Mouse (Mus musculus): ENCODE data around the gene Keap1. TPM values are rescaled to one million over a fixed set of nuclear protein-coding genes. Genes with fewer than 3 reads are reported as not detected.
"Not testable (repeated sequence)": the region's sequence is repeated elsewhere in the genome, so short reads cannot be mapped to it uniquely, and the experiment has no call there.

Gene Keap1
- polyA plus RNA-seq, 1 experiment: not detected

DNA sequence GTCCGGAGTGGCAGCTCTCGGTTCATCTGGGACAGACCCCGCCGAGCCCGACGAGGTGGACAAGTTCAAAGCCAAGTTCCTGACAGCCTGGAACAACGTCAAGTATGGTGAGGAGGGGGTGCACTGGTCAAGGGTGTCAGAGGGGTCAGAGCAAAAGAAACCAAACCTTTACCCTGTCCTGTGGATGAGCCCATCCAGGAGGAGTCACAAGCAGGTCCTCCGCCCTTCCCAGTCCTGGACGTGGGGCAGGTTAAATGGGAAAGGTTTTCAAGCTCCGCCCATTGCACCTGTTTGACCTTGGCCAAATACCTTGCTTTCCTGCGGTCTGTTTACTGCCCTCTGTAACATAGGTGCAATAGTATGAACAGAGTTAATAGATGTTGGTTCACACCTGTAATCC lies 26.4 kb upstream of the Keap1 start:
- WGBS: 5% methylated on average over 11 of the region's 11 CpGs
- TF ChIP-seq POLR2A (IDR thresholded peaks at IDR 0.05; ENCODE audit: insufficient read depth, low read depth, low read length) (no peak), CTCF (IDR thresholded peaks at IDR 0.05; ENCODE audit: insufficient read depth, low read depth, low read length) (no peak)
- Histone ChIP-seq H3K27ac (ENCODE audit: insufficient read depth, low read depth, low read length) (no peak overlapping the region), H3K4me1 (ENCODE audit: control insufficient read depth, insufficient read depth, low read length) (peaks cover 16% of the 10 kb centered on the region), H3K4me3 (ENCODE audit: insufficient read depth, low read depth, low read length) (peak overlapping the region; percentile 75)

DNA sequence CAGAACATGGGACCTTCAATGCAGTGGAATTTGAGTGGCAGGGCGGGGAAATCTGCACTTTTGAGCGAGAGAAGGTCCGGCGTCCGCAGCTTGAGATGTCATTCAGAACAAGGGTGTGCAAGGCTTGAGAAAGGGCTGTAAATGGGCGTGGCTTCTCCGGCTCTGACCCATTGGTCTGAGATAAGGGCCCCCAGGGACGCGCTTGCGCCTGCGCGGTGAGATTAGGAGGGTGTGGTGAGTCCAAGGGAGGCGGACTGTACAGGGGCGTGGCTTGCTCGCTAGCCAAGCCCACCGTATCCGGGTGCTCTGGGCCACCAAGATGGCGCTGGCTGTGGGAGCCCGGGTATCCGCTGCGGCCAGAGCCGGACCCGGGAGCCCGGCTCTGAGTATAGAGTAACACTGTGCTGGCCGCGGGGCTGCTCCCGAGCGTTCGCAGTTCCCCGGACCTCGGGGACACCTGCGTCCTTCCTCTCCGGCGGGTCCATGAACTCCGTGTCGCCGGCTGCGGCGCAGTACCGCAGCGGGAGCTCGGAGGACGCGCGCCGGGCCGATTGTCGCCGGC lies 25.9 kb upstream of the Keap1 start, which contains the start of gene Atg4d:
TSS of gene Atg4d (plus strand) at position 294 of the 562 bp plus-strand sequence.
- Histone ChIP-seq H3K4me1 (ENCODE audit: control insufficient read depth, insufficient read depth, low read length) (peaks cover 16% of the 10 kb centered on the region), H3K27ac (ENCODE audit: insufficient read depth, low read depth, low read length) (0 out of 2 replicates have a peak within 1 kb of the TSS, but pooled peaks have one; percentile 16), H3K4me3 (ENCODE audit: insufficient read depth, low read depth, low read length) (peak within 1 kb of the TSS; percentile 75)
- WGBS: under 1% methylated on average over 49 of the region's 49 CpGs
- TF ChIP-seq CTCF (IDR thresholded peaks at IDR 0.05; ENCODE audit: insufficient read depth, low read depth, low read length): no peak; the same call in 1 of the 2 replicates
- TF ChIP-seq POLR2A (IDR thresholded peaks at IDR 0.05; ENCODE audit: insufficient read depth, low read depth, low read length): peak; percentile 97

DNA sequence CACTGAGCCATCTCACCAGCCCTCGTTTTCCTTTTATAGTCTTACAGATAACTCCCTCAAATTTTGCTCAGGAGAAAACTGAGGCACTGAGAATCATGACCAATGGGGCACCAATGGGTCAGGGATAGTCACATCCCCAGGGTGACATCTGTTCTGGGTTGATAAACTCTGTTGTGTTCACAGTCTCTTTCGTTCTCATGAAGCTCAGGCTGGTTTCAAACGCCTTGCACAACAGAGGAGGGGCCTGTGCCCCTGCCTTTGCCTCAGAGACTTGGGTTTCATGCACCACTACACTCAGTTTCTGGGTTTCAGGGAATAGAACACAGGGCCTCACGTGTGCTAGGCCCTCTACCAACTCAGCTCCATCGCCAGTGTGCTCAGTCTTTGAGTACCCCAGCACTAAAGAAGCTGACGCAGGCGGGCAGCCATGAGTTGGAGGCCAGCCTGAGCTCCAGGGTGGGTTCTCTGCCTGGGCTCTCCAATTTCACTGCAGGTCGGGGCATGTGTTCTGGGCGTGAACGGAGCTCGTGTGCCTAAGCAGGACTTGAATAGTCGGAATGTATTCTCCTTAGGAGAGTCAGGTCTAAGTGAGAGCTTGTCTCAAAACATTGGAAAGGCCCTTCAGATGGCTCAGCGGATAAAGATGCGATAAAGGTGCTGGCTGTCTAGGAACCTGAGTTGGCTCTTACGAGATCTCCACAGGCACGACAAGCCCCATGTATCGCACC lies 25.3 kb upstream of the Keap1 start:
- H3K27ac ChIP-seq (ENCODE audit: insufficient read depth, low read depth, low read length): 0 out of 2 replicates have a peak overlapping the region, but pooled peaks have one; percentile 16
- peaks cover 16% of the 10 kb centered on the region for H3K4me1 ChIP-seq (ENCODE audit: control insufficient read depth, insufficient read depth, low read length)
- WGBS: 18% methylated on average over 17 of the region's 17 CpGs

DNA sequence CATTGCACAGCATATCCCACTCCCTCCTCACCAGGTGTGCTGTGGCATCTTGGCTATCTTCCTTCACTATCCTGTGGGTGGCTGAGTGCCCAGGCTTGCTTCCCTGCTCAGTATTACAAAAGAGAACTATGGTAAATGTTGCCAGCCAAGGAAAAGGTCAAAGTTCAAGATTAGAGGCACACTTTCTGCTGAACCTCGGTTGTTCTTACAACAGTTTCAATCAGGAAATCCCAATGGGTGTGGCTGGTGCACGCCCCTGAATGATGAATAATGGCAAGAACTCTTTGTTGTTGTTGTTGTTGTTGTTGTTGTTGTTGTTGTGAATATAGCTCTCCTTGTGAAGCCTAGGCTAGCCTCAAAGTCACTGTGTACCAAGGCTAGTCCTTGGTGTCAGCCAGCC lies 22.7 kb upstream of the Keap1 start:
- WGBS: 65% methylated on average over 2 of the region's 2 CpGs
- Histone ChIP-seq H3K4me3 (ENCODE audit: insufficient read depth, low read depth, low read length) (no peak overlapping the region), H3K4me1 (ENCODE audit: control insufficient read depth, insufficient read depth, low read length) (peaks cover 9% of the 10 kb centered on the region), H3K27ac (ENCODE audit: insufficient read depth, low read depth, low read length) (no peak overlapping the region)
- no peak for TF ChIP-seq CTCF (IDR thresholded peaks at IDR 0.05; ENCODE audit: insufficient read depth, low read depth, low read length)
- no peak for TF ChIP-seq POLR2A (IDR thresholded peaks at IDR 0.05; ENCODE audit: insufficient read depth, low read depth, low read length)

More for the DNA sequence above, 25.3 kb upstream of the Keap1 start:
- H3K4me3 ChIP-seq (ENCODE audit: insufficient read depth, low read depth, low read length): peak overlapping the region; percentile 75
- TF ChIP-seq CTCF (IDR thresholded peaks at IDR 0.05; ENCODE audit: insufficient read depth, low read depth, low read length): no peak
- no peak for TF ChIP-seq POLR2A (IDR thresholded peaks at IDR 0.05; ENCODE audit: insufficient read depth, low read depth, low read length)

DNA sequence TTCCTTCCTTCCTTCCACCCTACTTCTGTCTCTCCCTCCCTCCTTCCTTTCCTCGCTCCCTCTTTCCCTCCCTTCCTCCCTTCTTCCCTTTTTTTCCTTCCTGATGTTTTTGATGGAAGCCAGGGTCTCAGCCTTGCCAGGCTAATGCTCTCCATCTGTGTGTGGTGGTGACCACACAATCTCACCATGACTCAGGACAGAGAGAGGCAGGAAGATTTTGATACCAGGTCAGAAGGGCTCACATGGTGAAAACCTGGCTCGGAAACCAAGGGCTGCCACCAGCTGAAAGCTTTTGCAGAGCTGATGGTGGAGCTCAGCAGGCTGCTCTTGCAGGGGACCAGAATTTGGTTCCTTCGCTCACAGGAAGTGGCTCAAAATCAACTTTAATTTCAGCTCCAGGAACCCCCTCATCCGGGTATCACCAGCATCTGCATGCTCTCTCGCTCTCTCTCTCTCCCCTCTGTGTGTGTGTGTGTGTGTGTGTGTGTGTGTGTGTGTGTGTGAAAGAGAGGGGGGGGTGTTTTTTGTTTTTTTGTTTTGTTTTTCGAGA lies 21.4 kb upstream of the Keap1 start:
- H3K4me1 ChIP-seq (ENCODE audit: control insufficient read depth, insufficient read depth, low read length): 0 out of 2 replicates have a peak, but pooled peaks cover 4% of the 10 kb centered on the region
- 79% methylated on average over 6 of the region's 6 CpGs for WGBS
- no peak overlapping the region for H3K27ac ChIP-seq (ENCODE audit: insufficient read depth, low read depth, low read length)
- no peak for TF ChIP-seq CTCF (IDR thresholded peaks at IDR 0.05; ENCODE audit: insufficient read depth, low read depth, low read length)
- TF ChIP-seq POLR2A (IDR thresholded peaks at IDR 0.05; ENCODE audit: insufficient read depth, low read depth, low read length): no peak
- H3K4me3 ChIP-seq (ENCODE audit: insufficient read depth, low read depth, low read length): no peak overlapping the region

GRCm38 (mm10) chr9:21256349-21256748 lies 17.2 kb upstream of the Keap1 start:
- not testable (repeated sequence) for H3K4me1 ChIP-seq (ENCODE audit: control insufficient read depth, insufficient read depth, low read length)
- WGBS: 85% methylated on average over 4 of the region's 4 CpGs

GRCm38 (mm10) chr9:21254690-21255089 lies 15.5 kb upstream of the Keap1 start:
- Histone ChIP-seq H3K27ac (ENCODE audit: insufficient read depth, low read depth, low read length) (no peak overlapping the region), H3K4me1 (ENCODE audit: control insufficient read depth, insufficient read depth, low read length) (no peaks in the 10 kb centered on the region; the same call in 1 of the 2 replicates), H3K4me3 (ENCODE audit: insufficient read depth, low read depth, low read length) (no peak overlapping the region)
- TF ChIP-seq POLR2A (IDR thresholded peaks at IDR 0.05; ENCODE audit: insufficient read depth, low read depth, low read length) (no peak), CTCF (IDR thresholded peaks at IDR 0.05; ENCODE audit: insufficient read depth, low read depth, low read length) (no peak)

More at GRCm38 (mm10) chr9:21256349-21256748, 17.2 kb upstream of the Keap1 start:
- not testable (repeated sequence) for H3K4me3 ChIP-seq (ENCODE audit: insufficient read depth, low read depth, low read length); H3K27ac ChIP-seq (ENCODE audit: insufficient read depth, low read depth, low read length)

GRCm38 (mm10) chr9:21251116-21251735 lies 12.1 kb upstream of the Keap1 start:
- TF ChIP-seq POLR2A (IDR thresholded peaks at IDR 0.05; ENCODE audit: insufficient read depth, low read depth, low read length) (no peak), CTCF (IDR thresholded peaks at IDR 0.05; ENCODE audit: insufficient read depth, low read depth, low read length) (no peak)
- Histone ChIP-seq H3K4me3 (ENCODE audit: insufficient read depth, low read depth, low read length) (no peak overlapping the region), H3K4me1 (ENCODE audit: control insufficient read depth, insufficient read depth, low read length) (peaks cover 4% of the 10 kb centered on the region), H3K27ac (ENCODE audit: insufficient read depth, low read depth, low read length) (no peak overlapping the region)
- 83% methylated on average over 13 of the region's 13 CpGs for WGBS

DNA sequence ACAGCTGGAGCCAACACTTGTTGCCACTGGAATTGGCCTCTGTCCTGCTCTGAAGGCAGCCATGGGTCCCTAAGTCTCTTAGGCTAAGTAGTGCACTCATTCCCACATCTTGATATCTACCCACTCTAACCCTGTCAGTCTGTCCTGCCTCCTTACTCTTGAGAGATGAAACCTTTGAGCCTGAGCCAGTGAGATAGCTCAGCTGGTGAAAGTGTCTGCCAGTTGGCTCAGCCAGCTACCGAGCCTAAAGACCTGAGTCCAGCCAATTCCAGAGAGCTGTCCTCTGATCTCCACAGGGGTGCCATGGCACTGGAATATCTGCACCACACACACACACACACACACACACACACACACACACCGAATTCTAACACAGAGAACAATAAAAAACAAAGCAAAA lies 11.3 kb upstream of the Keap1 start:
- no peak overlapping the region for H3K27ac ChIP-seq (ENCODE audit: insufficient read depth, low read depth, low read length)
- no peak for TF ChIP-seq CTCF (IDR thresholded peaks at IDR 0.05; ENCODE audit: insufficient read depth, low read depth, low read length)
- TF ChIP-seq POLR2A (IDR thresholded peaks at IDR 0.05; ENCODE audit: insufficient read depth, low read depth, low read length): no peak

More for the DNA sequence above, 11.3 kb upstream of the Keap1 start:
- WGBS: 57% methylated on average over 2 of the region's 2 CpGs
- Histone ChIP-seq H3K4me1 (ENCODE audit: control insufficient read depth, insufficient read depth, low read length) (peaks cover 4% of the 10 kb centered on the region), H3K4me3 (ENCODE audit: insufficient read depth, low read depth, low read length) (no peak overlapping the region)

Data from olfactory bulb, adult 2 months (tissue).